11 mouse cellular contexts compared by ENCODE assay signal in genomic region chr2:150844798-150845197, GRCm38 (mm10). TPM values are rescaled to one million over a fixed set of nuclear protein-coding genes. Genes with fewer than 3 reads are reported as not detected.
A peak's percentile ranks its signal among the peaks of the same experiment; 100 is the strongest.
DNase-seq lines count a peak whose midpoint lies in the region; ATAC-seq and TF ChIP-seq lines count a peak whose summit lies in the region.
"Had no signal": no experiment of that assay in that cellular context is flagged by ENCODE, and none has a peak within 500 bp of the region (broad histone marks: within the 10 kb centered on the region; RNA-seq: fewer than 3 reads in every experiment).

No protein-coding gene starts in this region.

- H3K9me3 ChIP-seq in liver, embryonic 11.5 days (ENCODE audit: control insufficient read depth, low read length), result no peaks in the 10 kb centered on the region
- H3K9me3 ChIP-seq: embryonic facial prominence, embryonic 15.5 days; limb, embryonic 15.5 days had no signal

- ATAC-seq in liver, embryonic 11.5 days (replicated peaks; ENCODE audit: low FRiP score), result no peak
- ATAC-seq: intestine, postnatal 0 days had no signal

- peaks cover 11% of the 10 kb centered on the region; the same call in 1 of the 2 replicates for H3K36me3 ChIP-seq in macrophage (ENCODE audit: inconsistent target)
- no peaks in the 10 kb centered on the region for H3K36me3 ChIP-seq in liver, embryonic 11.5 days (ENCODE audit: control insufficient read depth, insufficient read depth, low read length)

- WGBS in macrophage (ENCODE audit: missing documents), result 7% methylated on average over 1 of the region's 1 CpGs
- 83% methylated on average over 1 of the region's 1 CpGs for WGBS in liver, embryonic 11.5 days

- no peak overlapping the region for H3K4me2 ChIP-seq in liver, embryonic 11.5 days
- H3K4me2 ChIP-seq: embryonic facial prominence, embryonic 15.5 days; limb, embryonic 15.5 days had no signal

- intact Hi-C loops in left cerebral cortex, postnatal 4 days (cut with DNase I), result no loop called here

- H3K4me3 ChIP-seq in cortical plate, adult 2 months (ENCODE audit: insufficient read depth, low read length), result no peak overlapping the region
- H3K4me3 ChIP-seq in macrophage (ENCODE audit: inconsistent target), result no peak overlapping the region
- no peak overlapping the region for H3K4me3 ChIP-seq in liver, embryonic 11.5 days (ENCODE audit: low read depth, low read length)
- H3K4me3 ChIP-seq: embryonic facial prominence, embryonic 15.5 days; limb, embryonic 15.5 days had no signal

- no peak for TF ChIP-seq CTCF in cortical plate, adult 2 months (IDR thresholded peaks at IDR 0.05; ENCODE audit: extremely low read depth, insufficient read depth, low read length)

- no peak for TF ChIP-seq POLR2A in cortical plate, adult 2 months (IDR thresholded peaks at IDR 0.05; ENCODE audit: extremely low read depth, insufficient read depth, low read length)

- peak; percentile 51 for DNase-seq in left cerebral cortex, adult 11 months (ENCODE audit: low spot score)
- no peak for DNase-seq in left cerebral cortex, postnatal 4 days
- DNase-seq in adipocyte (ENCODE audit: low spot score), result peak; percentile 46
- no peak for DNase-seq in ovary, adult 18-20 months (ENCODE audit: low spot score)
- DNase-seq in liver, embryonic 11.5 days (ENCODE audit: low spot score), result no peak
- DNase-seq: thymus, postnatal 36 days had no signal

- peaks cover 16% of the 10 kb centered on the region for H3K4me1 ChIP-seq in cortical plate, adult 2 months (ENCODE audit: control insufficient read depth, insufficient read depth, low read length)
- no peaks in the 10 kb centered on the region for H3K4me1 ChIP-seq in liver, embryonic 11.5 days (replicated peaks; ENCODE audit: control insufficient read depth, insufficient read depth, low read length)
- H3K4me1 ChIP-seq: embryonic facial prominence, embryonic 15.5 days; limb, embryonic 15.5 days had no signal

- no peak overlapping the region for H3K9ac ChIP-seq in liver, embryonic 11.5 days (ENCODE audit: low read depth, low read length)
- H3K9ac ChIP-seq: embryonic facial prominence, embryonic 15.5 days; limb, embryonic 15.5 days had no signal

- H3K27ac ChIP-seq in cortical plate, adult 2 months (ENCODE audit: insufficient read depth, low read length), result peak overlapping the region; percentile 40
- peak overlapping the region; percentile 100 for H3K27ac ChIP-seq in macrophage
- no peak overlapping the region for H3K27ac ChIP-seq in liver, embryonic 11.5 days (ENCODE audit: low read depth, low read length)
- H3K27ac ChIP-seq: embryonic facial prominence, embryonic 15.5 days; limb, embryonic 15.5 days had no signal

- no peaks in the 10 kb centered on the region for H3K27me3 ChIP-seq in liver, embryonic 11.5 days (replicated peaks; ENCODE audit: control insufficient read depth, insufficient read depth, low read length)
- H3K27me3 ChIP-seq: embryonic facial prominence, embryonic 15.5 days; limb, embryonic 15.5 days had no signal

- peaks cover 61% of the 10 kb centered on the region for H3K79me2 ChIP-seq in macrophage (ENCODE audit: inconsistent target)

RNA-seq across cellular contexts. Expression of gene Pygb, which starts 58.3 kb away (rescaled TPM):
- total RNA-seq in left cerebral cortex, postnatal 4 days (2021), result 100 to 1,000 TPM; 138 to 144 TPM
- polyA plus RNA-seq in cortical plate, adult 2 months (2012; rRNA removed), result 131 and 133 TPM in 2 replicates
- 100 to 1,000 TPM in 1 of 26 experiments, 10 to 100 TPM in 23, 1 to 10 TPM in 2; 8.1 to 108 (median 39.3) TPM for total RNA-seq in macrophage (2018; cell fraction: chromatin; rRNA removed)
- total RNA-seq in macrophage (2018; cell fraction: cytosol; rRNA removed), result 10 to 100 TPM; 31.5 to 66.3 (median 47.1) TPM
- total RNA-seq in macrophage (2018; cell fraction: nucleus; rRNA removed), result 10 to 100 TPM; 22.2 to 83.1 (median 39.5) TPM
- polyA plus RNA-seq in macrophage (2018), result 44.5 to 59.8 TPM (median 50.7 TPM) in 3 replicates
- 35.7 and 37.3 TPM in 2 replicates for polyA plus RNA-seq in liver, embryonic 11.5 days (2014; fragmentation: Nextera tagmentation; extraction: Ambion mirVana)

RNA-seq across cellular contexts. Expression of gene Abhd12, which starts 59.7 kb away (rescaled TPM):
- 100 to 1,000 TPM; 116 to 117 TPM for total RNA-seq in left cerebral cortex, postnatal 4 days (2021)
- 352 and 361 TPM in 2 replicates for polyA plus RNA-seq in cortical plate, adult 2 months (2012; rRNA removed)
- 100 to 1,000 TPM in 17 of 26 experiments, 10 to 100 TPM in 9; 15.2 to 321 (median 197) TPM for total RNA-seq in macrophage (2018; cell fraction: chromatin; rRNA removed)
- 100 to 1,000 TPM; 295 to 570 (median 393) TPM for total RNA-seq in macrophage (2018; cell fraction: cytosol; rRNA removed)
- 100 to 1,000 TPM in 25 of 26 experiments, 10 to 100 TPM in 1; 61.2 to 444 (median 322) TPM for total RNA-seq in macrophage (2018; cell fraction: nucleus; rRNA removed)
- 442 to 584 TPM (median 504 TPM) in 3 replicates for polyA plus RNA-seq in macrophage (2018)
- polyA plus RNA-seq in liver, embryonic 11.5 days (2014; fragmentation: Nextera tagmentation; extraction: Ambion mirVana), result 35.4 and 37.5 TPM in 2 replicates

Comparison
In these comparisons a context has a peak if more than half of its experiments do, and no peak if none do; other contexts are left out.
1. DNase-seq: peak in left cerebral cortex, adult 11 months (single experiment) and adipocyte (single experiment); none in left cerebral cortex, postnatal 4 days (single experiment), ovary, adult 18-20 months (single experiment) and liver, embryonic 11.5 days (single experiment).